10 mouse cellular contexts compared by ENCODE assay signal in genomic region chr1:36904084-36904451, GRCm38 (mm10). TPM values are rescaled to one million over a fixed set of nuclear protein-coding genes. Genes with fewer than 3 reads are reported as not detected.
DNase-seq lines count a peak whose midpoint lies in the region; ATAC-seq and TF ChIP-seq lines count a peak whose summit lies in the region.
"Had no signal": no experiment of that assay in that cellular context is flagged by ENCODE, and none has a peak within 500 bp of the region (broad histone marks: within the 10 kb centered on the region; RNA-seq: fewer than 3 reads in every experiment).

No protein-coding gene starts in this region.

- no peaks in the 10 kb centered on the region for H3K36me3 ChIP-seq in heart, postnatal 0 days (replicated peaks; ENCODE audit: control insufficient read depth, insufficient read depth, low read length)
- H3K36me3 ChIP-seq in midbrain, postnatal 0 days (ENCODE audit: insufficient read depth, low read length): no peaks in the 10 kb centered on the region
- no peaks in the 10 kb centered on the region for H3K36me3 ChIP-seq in midbrain, embryonic 11.5 days (ENCODE audit: control insufficient read depth, insufficient read depth, low read length)
- H3K36me3 ChIP-seq in splenic B cell, adult 2 months (ENCODE audit: control insufficient read depth, insufficient read depth, low read length, poor library complexity, severe bottlenecking): no peaks in the 10 kb centered on the region
- no peaks in the 10 kb centered on the region for H3K36me3 ChIP-seq in kidney, embryonic 16.5 days (ENCODE audit: insufficient read depth, low read length)
- H3K36me3 ChIP-seq: heart, embryonic 15.5 days; intestine, embryonic 15.5 days had no signal

- DNase-seq in heart, postnatal 0 days (ENCODE audit: low spot score): no peak
- no peak for DNase-seq in heart, adult 18-20 months
- DNase-seq in midbrain, postnatal 0 days (ENCODE audit: low spot score): peak; percentile 26
- DNase-seq in midbrain, embryonic 11.5 days (ENCODE audit: low spot score, missing footprints): no peak
- peak; percentile 60 for DNase-seq in ES-CJ7 (ENCODE audit: low read depth, low spot score)
- DNase-seq in splenic B cell, adult 2 months (ENCODE audit: low read depth, low spot score): peak; percentile 49
- DNase-seq: lung, postnatal 4 days had no signal

- H3K4me3 ChIP-seq in heart, postnatal 0 days (ENCODE audit: low read depth, low read length): no peak overlapping the region
- no peak overlapping the region for H3K4me3 ChIP-seq in midbrain, postnatal 0 days (ENCODE audit: low read depth, low read length)
- no peak overlapping the region for H3K4me3 ChIP-seq in midbrain, embryonic 11.5 days (ENCODE audit: low read depth, low read length)
- H3K4me3 ChIP-seq in kidney, embryonic 16.5 days (ENCODE audit: low read length): no peak overlapping the region
- H3K4me3 ChIP-seq: heart, embryonic 15.5 days; intestine, embryonic 15.5 days had no signal

- H3K9ac ChIP-seq in heart, postnatal 0 days (replicated peaks; ENCODE audit: low read depth, low read length): no peak overlapping the region
- H3K9ac ChIP-seq in midbrain, postnatal 0 days (replicated peaks; ENCODE audit: low read length, poor library complexity, severe bottlenecking): no peak overlapping the region
- no peak overlapping the region for H3K9ac ChIP-seq in midbrain, embryonic 11.5 days (ENCODE audit: low read length)
- H3K9ac ChIP-seq in kidney, embryonic 16.5 days (replicated peaks; ENCODE audit: low read length): no peak overlapping the region
- H3K9ac ChIP-seq: heart, embryonic 15.5 days; intestine, embryonic 15.5 days had no signal

- 45% methylated on average over 3 of the region's 3 CpGs for WGBS in heart, postnatal 0 days
- WGBS in midbrain, postnatal 0 days: 59% methylated on average over 3 of the region's 3 CpGs
- 61% methylated on average over 3 of the region's 3 CpGs for WGBS in midbrain, embryonic 11.5 days
- WGBS in kidney, embryonic 16.5 days: 57% methylated on average over 3 of the region's 3 CpGs

- no peaks in the 10 kb centered on the region for H3K27me3 ChIP-seq in heart, postnatal 0 days (ENCODE audit: control insufficient read depth, insufficient read depth, low read length)
- H3K27me3 ChIP-seq in midbrain, postnatal 0 days (ENCODE audit: insufficient read depth, low read length): no peaks in the 10 kb centered on the region
- no peaks in the 10 kb centered on the region for H3K27me3 ChIP-seq in midbrain, embryonic 11.5 days (ENCODE audit: control insufficient read depth, insufficient read depth, low read length)
- H3K27me3 ChIP-seq in splenic B cell, adult 2 months (ENCODE audit: control insufficient read depth, insufficient read depth, low read length, poor library complexity, severe bottlenecking): no peaks in the 10 kb centered on the region
- no peaks in the 10 kb centered on the region for H3K27me3 ChIP-seq in kidney, embryonic 16.5 days (ENCODE audit: insufficient read depth, low read length)
- H3K27me3 ChIP-seq: heart, embryonic 15.5 days; intestine, embryonic 15.5 days had no signal

- H3K9me3 ChIP-seq in heart, postnatal 0 days (replicated peaks; ENCODE audit: control insufficient read depth, low read length): no peaks in the 10 kb centered on the region
- no peaks in the 10 kb centered on the region for H3K9me3 ChIP-seq in midbrain, postnatal 0 days (ENCODE audit: low read length)
- no peaks in the 10 kb centered on the region for H3K9me3 ChIP-seq in midbrain, embryonic 11.5 days (ENCODE audit: control insufficient read depth, low read length)
- no peaks in the 10 kb centered on the region; the same call in 1 of the 2 replicates for H3K9me3 ChIP-seq in kidney, embryonic 16.5 days (ENCODE audit: low read length)
- H3K9me3 ChIP-seq: heart, embryonic 15.5 days; intestine, embryonic 15.5 days had no signal

- TF ChIP-seq CTCF in heart, postnatal 0 days (IDR thresholded peaks at IDR 0.05; ENCODE audit: low read depth): peak; percentile 38
- TF ChIP-seq CTCF in midbrain, postnatal 0 days (IDR thresholded peaks at IDR 0.05): peak; percentile 53

- H3K4me2 ChIP-seq in heart, postnatal 0 days (ENCODE audit: low read depth, low read length): no peak overlapping the region
- no peak overlapping the region for H3K4me2 ChIP-seq in midbrain, postnatal 0 days (ENCODE audit: low read depth, low read length, poor library complexity, severe bottlenecking)
- H3K4me2 ChIP-seq in midbrain, embryonic 11.5 days: no peak overlapping the region
- no peak overlapping the region for H3K4me2 ChIP-seq in kidney, embryonic 16.5 days (replicated peaks; ENCODE audit: low read depth, low read length)
- H3K4me2 ChIP-seq: heart, embryonic 15.5 days; intestine, embryonic 15.5 days had no signal

- no peak overlapping the region for H3K27ac ChIP-seq in heart, postnatal 0 days (ENCODE audit: low read depth)
- no peak overlapping the region for H3K27ac ChIP-seq in midbrain, postnatal 0 days (ENCODE audit: low read depth, low read length)
- no peak overlapping the region for H3K27ac ChIP-seq in midbrain, embryonic 11.5 days (ENCODE audit: low read depth, low read length)
- H3K27ac ChIP-seq in kidney, embryonic 16.5 days (ENCODE audit: low read length): no peak overlapping the region
- H3K27ac ChIP-seq: heart, embryonic 15.5 days; intestine, embryonic 15.5 days had no signal

- no peak for ATAC-seq in heart, postnatal 0 days (ENCODE audit: insufficient read depth, low read depth)
- ATAC-seq in midbrain, postnatal 0 days (ENCODE audit: low FRiP score): no peak
- ATAC-seq in midbrain, embryonic 11.5 days (ENCODE audit: low FRiP score): no peak
- ATAC-seq in kidney, embryonic 16.5 days (ENCODE audit: low FRiP score, low TSS enrichment): no peak

- TF ChIP-seq EP300 in heart, postnatal 0 days (IDR thresholded peaks at IDR 0.05; ENCODE audit: low read depth): no peak

- H3K4me1 ChIP-seq in heart, postnatal 0 days (ENCODE audit: control insufficient read depth, insufficient read depth): 0 out of 2 replicates have a peak, but pooled peaks cover 2% of the 10 kb centered on the region
- peaks cover 3% of the 10 kb centered on the region; the same call in 1 of the 2 replicates for H3K4me1 ChIP-seq in midbrain, postnatal 0 days (ENCODE audit: insufficient read depth, low read length)
- no peaks in the 10 kb centered on the region for H3K4me1 ChIP-seq in midbrain, embryonic 11.5 days (ENCODE audit: control insufficient read depth, insufficient read depth, low read length)
- H3K4me1 ChIP-seq in kidney, embryonic 16.5 days (ENCODE audit: insufficient read depth, low read length): no peaks in the 10 kb centered on the region

RNA-seq across cellular contexts. Expression of gene Tmem131, which starts 39.4 kb away (rescaled TPM):
- 10.1 and 11.3 TPM in 2 replicates for total RNA-seq in heart, postnatal 0 days (2014; rRNA removed; ENCODE audit: low replicate concordance)
- polyA plus RNA-seq in heart, postnatal 0 days (2015; fragmentation: Nextera tagmentation; extraction: Ambion mirVana): 3.9 TPM in 2 replicates
- total RNA-seq in heart, adult 18-20 months (2021): 10 to 100 TPM; 24.2 to 29.6 TPM
- 25.8 and 36.8 TPM in 2 replicates for total RNA-seq in midbrain, postnatal 0 days (2014; rRNA removed)
- 8.6 and 11.1 TPM in 2 replicates for polyA plus RNA-seq in midbrain, postnatal 0 days (2015; fragmentation: Nextera tagmentation; extraction: Ambion mirVana)
- polyA plus RNA-seq in midbrain, embryonic 11.5 days (2014; fragmentation: Nextera tagmentation; extraction: Ambion mirVana): 14.7 and 15.2 TPM in 2 replicates
- 9.6 and 11.5 TPM in 2 replicates for polyA plus RNA-seq in kidney, embryonic 16.5 days (2015; fragmentation: Nextera tagmentation; extraction: Ambion mirVana)

Comparison
In these comparisons a context has a peak if more than half of its experiments do, and no peak if none do; other contexts are left out.
1. DNase-seq: peak in midbrain, postnatal 0 days (single experiment), ES-CJ7 (single experiment) and splenic B cell, adult 2 months (single experiment); none in heart, postnatal 0 days (single experiment), heart, adult 18-20 months (0 of 2) and midbrain, embryonic 11.5 days (single experiment).